Mouse (Mus musculus) hindbrain, embryonic 16.5 days (tissue): ENCODE measurements at regions not wholly inside any gene's neighbourhood (a gene's known extent, or its start where the extent isn't known, plus 50 kb on each side); places are given as distances from the start of the nearest gene placed in this dataset.

ENCODE experiments used
- ATAC-seq: fragments of 200-750 bp; cut with Nextera tagmentation; 2 replicates; pipeline ENCODE4 v1.8.0; 2017; ENCODE audit warnings: moderate TSS enrichment, moderate library complexity
- H3K27ac ChIP-seq: fragments of 300-500 bp; sonication (generic); 2 replicates; pipeline ENCODE4 v1.5.1; 2014; ENCODE audit warnings: low read depth, mild to moderate bottlenecking, control low read depth, low read length, moderate library complexity
- H3K27me3 ChIP-seq: fragments of 300-500 bp; sonication (generic); replicated peaks from 2 replicates; pipeline ENCODE4 v1.6.1; 2014; ENCODE audit warnings: low read length; ENCODE audit not compliant: control insufficient read depth, insufficient read depth
- H3K36me3 ChIP-seq: fragments of 300-500 bp; sonication (generic); 2 replicates; pipeline ENCODE4 v1.6.1; 2014; ENCODE audit warnings: mild to moderate bottlenecking, low read length, moderate library complexity, mixed read lengths; ENCODE audit not compliant: control insufficient read depth, insufficient read depth
- H3K4me1 ChIP-seq: fragments of 300-500 bp; sonication (generic); 2 replicates; pipeline ENCODE4 v1.6.1; 2014; ENCODE audit warnings: low read depth, low read length; ENCODE audit not compliant: control insufficient read depth, insufficient read depth
- H3K4me2 ChIP-seq: fragments of 300-500 bp; sonication (generic); 2 replicates; pipeline ENCODE4 v1.6.1; 2014; ENCODE audit warnings: mild to moderate bottlenecking, low read length, control low read depth, moderate library complexity
- H3K4me3 ChIP-seq: fragments of 300-500 bp; sonication (generic); 2 replicates; pipeline ENCODE4 v1.5.1; 2014; ENCODE audit warnings: mild to moderate bottlenecking, low read length, control low read depth, moderate library complexity
- H3K9ac ChIP-seq: fragments of 300-500 bp; sonication (generic); 2 replicates; pipeline ENCODE4 v1.6.1; 2014; ENCODE audit warnings: low read depth, mild to moderate bottlenecking, control low read depth, low read length, moderate library complexity
- H3K9me3 ChIP-seq: fragments of 300-500 bp; sonication (generic); 2 replicates; pipeline ENCODE4 v1.6.1; 2014; ENCODE audit warnings: mild to moderate bottlenecking, low read length, moderate library complexity; ENCODE audit not compliant: control insufficient read depth
- WGBS: fragments of 180-500 bp; shearing (Covaris S2); extraction: QIAGEN DNeasy Blood & Tissue Kit; methylation state at CpG from one replicate; pipeline ENCODE4 v1.1.7; 2014; 5-methylcytosine and 5-hydroxymethylcytosine counted together

DNA sequence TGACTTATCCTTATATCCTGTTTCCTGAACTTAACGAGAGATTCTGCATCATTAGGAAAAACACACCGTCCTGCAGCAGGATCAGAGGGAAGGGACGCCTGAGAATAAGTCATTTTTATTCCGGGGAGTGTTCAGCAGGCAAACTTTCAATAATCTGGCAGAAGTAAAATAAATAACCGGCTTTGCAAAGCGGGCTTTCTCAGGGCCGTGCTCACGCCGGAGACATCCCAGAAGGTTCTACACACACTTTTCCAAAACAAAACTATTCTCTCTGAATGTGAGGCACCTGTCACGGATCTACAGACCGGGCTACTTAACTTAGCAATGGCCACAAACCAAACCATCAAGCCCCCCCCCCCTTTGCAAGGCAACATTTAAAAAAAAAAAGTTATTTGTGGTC, 142.8 kb upstream of the Hnrnpa3 start:
- 84% methylated on average over 11 of the region's 11 CpGs for WGBS
- H3K27ac ChIP-seq = no peak overlapping the region
- no peak overlapping the region for H3K9ac ChIP-seq
- no peaks in the 10 kb centered on the region for H3K4me1 ChIP-seq
- no peak overlapping the region for H3K4me3 ChIP-seq
- ATAC-seq = no peak
- H3K36me3 ChIP-seq = no peaks in the 10 kb centered on the region
- H3K9me3 ChIP-seq = no peaks in the 10 kb centered on the region
- H3K27me3 ChIP-seq = no peaks in the 10 kb centered on the region
- H3K4me2 ChIP-seq = no peak overlapping the region

DNA sequence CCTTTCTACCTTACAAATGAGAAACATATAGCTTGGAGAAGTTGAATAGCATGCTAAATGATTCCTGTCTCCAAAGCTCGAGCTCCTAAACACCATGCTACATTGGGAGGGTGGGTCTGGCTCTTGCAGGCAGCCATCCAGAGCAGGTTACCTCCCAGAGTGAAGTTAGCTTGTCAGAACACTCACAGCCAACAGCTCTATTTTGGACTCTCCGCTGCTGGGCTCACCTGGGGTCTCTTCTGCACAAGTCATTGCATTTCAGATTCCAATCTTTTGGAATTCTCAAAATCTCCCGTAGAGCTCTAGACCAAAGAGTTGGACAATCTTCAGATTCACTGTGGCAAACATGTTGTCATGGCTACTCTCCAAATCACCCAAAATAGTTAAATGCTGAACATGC, 142.0 kb upstream of the Hnrnpa3 start:
- 63% methylated on average over 3 of the region's 3 CpGs for WGBS
- Histone ChIP-seq H3K9me3 (no peaks in the 10 kb centered on the region), H3K4me2 (no peak overlapping the region), H3K4me1 (no peaks in the 10 kb centered on the region), H3K27me3 (no peaks in the 10 kb centered on the region), H3K4me3 (no peak overlapping the region), H3K36me3 (no peaks in the 10 kb centered on the region), H3K9ac (no peak overlapping the region), H3K27ac (no peak overlapping the region)
- ATAC-seq = no peak

DNA sequence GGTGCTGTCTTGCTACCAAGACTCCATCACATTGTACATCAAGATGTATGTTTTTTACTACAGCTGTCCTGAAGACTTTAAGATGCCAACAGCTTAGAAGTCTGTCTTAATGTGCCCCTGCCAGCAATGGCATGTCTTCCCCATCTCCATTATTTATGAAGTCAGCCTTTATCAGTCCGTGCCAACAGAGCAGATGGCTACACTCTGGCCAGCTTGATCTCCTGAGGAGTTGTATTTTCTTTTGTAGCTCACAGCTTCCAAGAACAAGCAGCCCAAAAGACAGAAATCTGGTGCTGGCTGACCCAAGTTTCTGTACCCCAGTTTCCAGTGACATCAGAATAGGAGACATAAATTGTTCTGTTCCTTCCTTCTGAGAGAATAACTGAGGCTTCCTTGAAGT, 140.5 kb upstream of the Hnrnpa3 start:
- Histone ChIP-seq H3K4me2 (no peak overlapping the region), H3K27me3 (no peaks in the 10 kb centered on the region)
- no peak for ATAC-seq

DNA sequence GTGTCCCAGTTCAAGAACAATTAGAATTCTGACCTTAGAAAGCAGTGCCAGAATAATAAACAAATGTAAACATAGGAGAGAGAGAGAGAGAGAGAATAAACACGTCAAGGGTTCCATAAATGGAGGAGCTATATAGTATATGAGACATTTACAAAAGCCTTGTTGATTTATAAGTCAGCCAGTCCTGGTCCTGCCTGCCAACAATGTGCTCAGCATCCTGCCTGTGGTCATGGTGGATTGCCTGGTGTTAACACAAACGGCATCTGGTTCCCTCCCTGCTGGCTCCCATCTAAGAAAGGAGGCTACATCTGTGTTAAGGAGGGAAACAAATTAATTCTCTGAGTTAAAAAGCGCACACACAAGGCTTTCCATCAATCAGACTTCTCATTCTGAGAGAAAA, 133.5 kb upstream of the Hnrnpa3 start:
- peak; percentile 30; the same call in 1 of the 2 replicates for ATAC-seq

More for the DNA sequence above, 140.5 kb upstream of the Hnrnpa3 start:
- no peak overlapping the region for H3K9ac ChIP-seq
- H3K9me3 ChIP-seq = no peaks in the 10 kb centered on the region
- no peaks in the 10 kb centered on the region for H3K36me3 ChIP-seq
- no peaks in the 10 kb centered on the region for H3K4me1 ChIP-seq
- H3K4me3 ChIP-seq = no peak overlapping the region
- H3K27ac ChIP-seq = no peak overlapping the region
- WGBS = 60% methylated on average over 1 of the region's 1 CpGs

DNA sequence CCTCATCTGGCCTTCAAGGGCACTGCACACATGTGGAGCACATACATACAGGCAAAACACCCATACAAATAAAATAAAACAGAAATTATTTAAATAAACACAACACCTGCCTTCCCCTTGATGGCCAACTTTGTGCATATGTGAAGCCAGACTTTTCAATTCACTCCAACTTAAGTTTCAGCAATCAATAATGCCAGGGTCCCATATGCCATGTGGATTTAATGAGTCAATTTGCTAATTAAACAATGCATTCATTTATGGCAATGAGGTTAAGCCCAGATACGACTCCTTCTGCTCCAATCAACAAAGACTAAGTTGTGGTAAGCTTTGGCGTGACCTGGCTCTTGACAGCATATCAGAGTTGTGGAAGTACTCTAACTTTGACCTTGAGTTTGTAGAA, 130.4 kb upstream of the Hnrnpa3 start:
- Histone ChIP-seq H3K27me3 (no peaks in the 10 kb centered on the region), H3K4me3 (no peak overlapping the region), H3K9ac (no peak overlapping the region), H3K9me3 (no peaks in the 10 kb centered on the region), H3K4me1 (no peaks in the 10 kb centered on the region), H3K36me3 (no peaks in the 10 kb centered on the region), H3K27ac (no peak overlapping the region), H3K4me2 (no peak overlapping the region)
- ATAC-seq = no peak
- WGBS = 72% methylated on average over 2 of the region's 2 CpGs

More for the DNA sequence above, 133.5 kb upstream of the Hnrnpa3 start:
- H3K4me2 ChIP-seq = no peak overlapping the region
- WGBS = 44% methylated on average over 3 of the region's 3 CpGs
- no peaks in the 10 kb centered on the region for H3K36me3 ChIP-seq
- H3K27me3 ChIP-seq = no peaks in the 10 kb centered on the region
- no peak overlapping the region for H3K27ac ChIP-seq
- no peaks in the 10 kb centered on the region for H3K9me3 ChIP-seq
- H3K4me3 ChIP-seq = no peak overlapping the region
- H3K4me1 ChIP-seq = no peaks in the 10 kb centered on the region
- H3K9ac ChIP-seq = no peak overlapping the region

DNA sequence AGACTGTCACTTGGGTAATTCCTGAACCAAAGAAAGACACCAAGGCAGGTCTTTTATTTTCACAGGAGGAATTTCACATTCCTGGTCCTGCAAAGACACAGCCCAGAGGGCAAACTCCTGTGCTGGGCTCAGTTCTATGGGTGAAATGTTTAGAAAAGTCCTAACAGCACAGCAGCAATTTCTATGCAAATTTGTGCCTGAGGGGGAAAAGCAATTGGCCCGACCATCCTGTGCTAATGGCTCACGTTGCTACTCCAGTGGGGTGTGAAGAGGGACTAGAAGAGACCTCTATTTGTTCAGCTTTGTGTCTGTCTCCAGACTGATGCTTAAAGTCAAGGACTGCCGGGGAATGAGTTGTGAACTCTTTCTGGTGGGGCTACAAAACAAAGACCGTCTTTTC, 120.9 kb upstream of the Hnrnpa3 start:
- ATAC-seq = no peak
- H3K9me3 ChIP-seq = no peaks in the 10 kb centered on the region
- no peaks in the 10 kb centered on the region for H3K36me3 ChIP-seq
- H3K4me2 ChIP-seq = no peak overlapping the region
- H3K4me1 ChIP-seq = no peaks in the 10 kb centered on the region
- no peak overlapping the region for H3K27ac ChIP-seq
- no peaks in the 10 kb centered on the region for H3K27me3 ChIP-seq
- no peak overlapping the region for H3K4me3 ChIP-seq
- no peak overlapping the region for H3K9ac ChIP-seq
- 29% methylated on average over 4 of the region's 4 CpGs for WGBS

DNA sequence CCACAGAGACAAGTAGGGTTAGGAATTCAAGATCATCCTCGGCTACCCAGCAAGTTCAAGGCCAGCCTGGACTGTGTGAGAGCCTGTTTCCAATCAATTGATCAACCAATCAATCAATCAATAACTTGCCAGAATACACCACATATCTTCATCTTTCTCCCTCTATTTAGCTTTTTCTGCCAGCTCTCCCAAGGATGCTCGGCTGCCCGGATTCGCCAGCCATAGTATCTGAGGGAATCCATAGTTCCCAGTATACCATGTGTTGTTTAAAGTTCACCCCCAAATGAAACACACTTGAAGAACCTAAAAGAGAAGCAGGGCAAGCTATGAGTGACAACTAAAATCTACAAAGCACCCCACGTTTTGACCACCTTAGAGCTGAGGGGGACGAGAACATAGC, 119.3 kb upstream of the Hnrnpa3 start:
- 93% methylated on average over 6 of the region's 6 CpGs for WGBS

DNA sequence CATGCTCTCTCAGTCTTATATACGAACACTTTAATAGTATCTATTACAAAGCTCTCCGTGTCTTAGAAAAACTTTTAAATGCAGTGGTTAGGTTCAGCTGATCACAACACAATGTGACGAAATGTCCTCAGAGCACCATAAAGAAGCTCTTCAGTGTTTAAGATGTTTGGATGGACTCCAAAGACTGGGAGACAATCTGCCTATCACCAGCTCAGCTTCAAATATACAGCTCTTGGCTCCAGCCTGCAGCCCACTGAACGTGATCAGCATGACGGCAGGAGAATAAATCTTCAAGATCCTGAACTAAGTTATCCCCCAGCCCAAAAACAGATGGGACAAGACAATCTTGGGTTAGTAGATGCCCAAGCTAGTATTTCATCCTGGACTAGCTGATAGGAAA, 116.7 kb upstream of the Hnrnpa3 start:
- Histone ChIP-seq H3K4me1 (no peaks in the 10 kb centered on the region), H3K9me3 (no peaks in the 10 kb centered on the region), H3K36me3 (no peaks in the 10 kb centered on the region), H3K27me3 (no peaks in the 10 kb centered on the region), H3K4me3 (no peak overlapping the region), H3K9ac (no peak overlapping the region), H3K4me2 (no peak overlapping the region), H3K27ac (no peak overlapping the region)
- ATAC-seq = no peak
- 65% methylated on average over 5 of the region's 5 CpGs for WGBS

More for the DNA sequence above, 119.3 kb upstream of the Hnrnpa3 start:
- Histone ChIP-seq H3K4me1 (no peaks in the 10 kb centered on the region), H3K9me3 (no peaks in the 10 kb centered on the region), H3K36me3 (no peaks in the 10 kb centered on the region), H3K4me3 (no peak overlapping the region), H3K4me2 (no peak overlapping the region), H3K27me3 (no peaks in the 10 kb centered on the region), H3K27ac (no peak overlapping the region), H3K9ac (no peak overlapping the region)
- ATAC-seq = no peak

DNA sequence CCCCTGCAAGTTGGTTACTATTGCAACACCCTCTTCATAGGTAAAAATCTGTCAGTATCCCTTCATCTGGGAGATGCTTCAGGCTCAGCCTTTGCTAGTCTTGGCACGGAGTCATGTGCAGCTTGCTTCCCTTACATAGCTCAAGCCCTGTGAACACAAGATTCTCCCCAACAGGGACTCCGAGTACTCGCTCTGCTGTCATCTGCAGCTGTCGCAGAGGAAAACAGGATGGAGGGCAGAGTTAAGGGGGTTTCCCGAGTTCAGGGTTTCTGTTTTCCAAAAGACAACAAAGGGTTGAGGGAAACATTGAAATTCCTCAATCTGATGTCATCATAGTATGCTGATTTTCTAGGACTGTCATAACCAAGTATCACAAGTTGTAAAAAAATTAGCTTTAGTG, 116.3 kb upstream of the Hnrnpa3 start:
- Histone ChIP-seq H3K27me3 (no peaks in the 10 kb centered on the region), H3K9ac (no peak overlapping the region), H3K4me2 (no peak overlapping the region), H3K36me3 (no peaks in the 10 kb centered on the region), H3K9me3 (no peaks in the 10 kb centered on the region), H3K4me3 (no peak overlapping the region), H3K27ac (0 out of 2 replicates have a peak overlapping the region, but pooled peaks have one; percentile 44), H3K4me1 (no peaks in the 10 kb centered on the region)
- 63% methylated on average over 5 of the region's 5 CpGs for WGBS
- ATAC-seq = peak; percentile 48; the same call in 1 of the 2 replicates

DNA sequence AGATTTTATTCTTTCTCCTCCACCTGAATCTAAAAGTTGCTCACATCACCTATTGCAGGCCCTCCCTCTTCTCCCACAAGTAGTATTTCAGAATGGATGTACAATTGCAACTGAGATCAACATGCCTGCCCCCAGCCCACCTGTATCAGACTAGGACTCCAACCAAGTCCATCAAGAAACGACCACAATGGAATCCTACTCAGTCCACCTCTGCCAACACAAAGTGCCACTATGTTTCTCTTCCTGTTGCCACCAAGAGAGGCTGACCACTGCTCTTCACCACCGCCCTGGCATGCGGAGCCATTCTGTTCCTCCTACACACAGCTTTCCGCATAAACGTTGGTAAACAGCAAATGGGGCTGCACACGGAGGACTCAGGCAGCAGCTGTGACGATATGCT, 113.1 kb upstream of the Hnrnpa3 start:
- Histone ChIP-seq H3K4me1 (no peaks in the 10 kb centered on the region), H3K27me3 (no peaks in the 10 kb centered on the region), H3K9me3 (no peaks in the 10 kb centered on the region), H3K36me3 (no peaks in the 10 kb centered on the region), H3K9ac (no peak overlapping the region), H3K4me2 (no peak overlapping the region), H3K4me3 (no peak overlapping the region), H3K27ac (no peak overlapping the region)
- 83% methylated on average over 7 of the region's 7 CpGs for WGBS
- ATAC-seq = no peak
